Mouse (Mus musculus) thymus, adult 2 months (tissue): ENCODE measurements at regions not wholly inside any gene's neighbourhood (a gene's known extent, or its start where the extent isn't known, plus 50 kb on each side); places are given as distances from the start of the nearest gene placed in this dataset.

Experiments used
- DNase-seq: peaks from one replicate; pipeline ENCODE4 v3.0.0; 2021
- H3K27ac ChIP-seq: fragments of 200-500 bp; 2 replicates; pipeline ENCODE4 v1.5.1; 2012; ENCODE audit warnings: low read length, control low read depth; ENCODE audit not compliant: control insufficient read depth, insufficient read depth
- H3K27me3 ChIP-seq: fragments of 200-500 bp; 2 replicates; pipeline ENCODE4 v1.6.1; 2012; ENCODE audit warnings: mild to moderate bottlenecking, low read length, moderate library complexity, mixed read lengths; ENCODE audit not compliant: control insufficient read depth, insufficient read depth
- H3K36me3 ChIP-seq: fragments of 200-500 bp; 2 replicates; pipeline ENCODE4 v1.6.1; 2012; ENCODE audit warnings: mild to moderate bottlenecking, low read length, moderate library complexity; ENCODE audit not compliant: control insufficient read depth, insufficient read depth
- H3K4me1 ChIP-seq: fragments of 200-500 bp; replicated peaks from 2 replicates; pipeline ENCODE4 v1.6.1; 2012; ENCODE audit warnings: low read length; ENCODE audit not compliant: control insufficient read depth, insufficient read depth
- H3K4me3 ChIP-seq: fragments of 200-500 bp; 2 replicates; pipeline ENCODE4 v1.5.1; 2012; ENCODE audit warnings: mild to moderate bottlenecking, low read length, control low read depth, moderate library complexity; ENCODE audit not compliant: control insufficient read depth, insufficient read depth
- CTCF ChIP-seq: fragments of 200-500 bp; IDR thresholded peaks from 2 replicates; pipeline ENCODE4 v1.5.1; 2012; ENCODE audit warnings: mild to moderate bottlenecking, control low read depth, low read length, moderate library complexity, borderline replicate concordance; ENCODE audit not compliant: control insufficient read depth, poor library complexity, insufficient read depth; ENCODE audit errors: extremely low read depth
- POLR2A ChIP-seq: fragments of 200-500 bp; IDR thresholded peaks from 2 replicates; pipeline ENCODE4 v1.6.1; 2012; ENCODE audit warnings: mild to moderate bottlenecking, low read length, control low read depth, moderate library complexity; ENCODE audit not compliant: control insufficient read depth, poor library complexity, insufficient read depth; ENCODE audit errors: extremely low read depth
- WGBS: fragments of 180-500 bp; shearing (Covaris S2); methylation state at CpG from one replicate; pipeline ENCODE4 v1.1.7; 2018; 5-methylcytosine and 5-hydroxymethylcytosine counted together

DNA sequence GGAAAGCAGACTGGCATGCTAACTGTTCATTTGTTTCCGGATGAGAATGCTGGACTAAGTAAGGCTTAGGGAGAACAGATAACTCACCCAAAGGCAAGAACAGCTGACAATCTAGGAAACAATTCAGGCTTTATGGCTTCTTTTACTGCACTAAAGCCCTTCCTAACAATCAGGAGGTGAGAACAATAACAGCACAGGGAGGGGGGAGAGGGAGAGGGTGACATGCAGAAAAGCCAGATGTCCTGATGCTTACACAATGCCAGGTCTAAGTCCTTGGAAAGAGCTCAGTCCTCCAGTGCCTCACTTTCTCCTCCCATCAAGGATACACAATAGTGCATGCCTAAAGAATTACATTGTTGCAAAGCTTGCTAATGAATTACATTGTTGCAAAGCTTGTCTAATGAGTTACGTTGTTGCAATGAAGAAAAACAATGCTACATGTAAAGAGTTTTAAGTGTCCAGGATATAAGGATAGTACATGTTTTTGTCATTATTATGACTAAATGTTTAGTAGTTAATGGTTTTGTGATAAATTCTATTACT is 165.3 kb upstream of the Lrig3 start:
- no peak for TF ChIP-seq CTCF
- no peak for TF ChIP-seq POLR2A
- no peaks in the 10 kb centered on the region for H3K4me1 ChIP-seq
- no peak overlapping the region for H3K27ac ChIP-seq
- H3K36me3 ChIP-seq: no peaks in the 10 kb centered on the region
- H3K27me3 ChIP-seq: no peaks in the 10 kb centered on the region
- 93% methylated on average over 2 of the region's 2 CpGs for WGBS
- DNase-seq: no peak
- no peak overlapping the region for H3K4me3 ChIP-seq

DNA sequence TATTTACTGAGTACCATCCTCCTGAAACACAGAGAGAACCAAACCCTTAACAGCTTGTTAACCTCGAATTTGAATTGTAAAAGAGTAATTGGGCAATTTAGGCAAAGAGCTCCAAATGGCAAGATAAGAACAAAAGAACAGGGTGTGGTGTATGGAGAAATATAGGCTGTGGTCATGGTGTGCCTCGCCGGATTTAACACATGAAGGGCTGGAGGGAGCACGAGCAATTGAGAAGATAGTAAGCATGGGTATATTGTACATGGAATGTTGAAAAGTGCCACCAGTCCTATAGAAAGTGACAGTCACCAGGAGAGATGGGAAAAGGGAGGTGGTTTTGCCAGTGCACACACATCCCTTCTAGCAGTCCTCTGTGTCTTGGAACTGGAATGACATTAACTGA is 164.5 kb upstream of the Lrig3 start:
- H3K4me3 ChIP-seq: no peak overlapping the region
- H3K27ac ChIP-seq: no peak overlapping the region
- no peaks in the 10 kb centered on the region for H3K36me3 ChIP-seq
- H3K27me3 ChIP-seq: no peaks in the 10 kb centered on the region
- no peak for DNase-seq
- no peaks in the 10 kb centered on the region for H3K4me1 ChIP-seq
- 60% methylated on average over 4 of the region's 4 CpGs for WGBS
- TF ChIP-seq POLR2A (no peak), CTCF (no peak)

DNA sequence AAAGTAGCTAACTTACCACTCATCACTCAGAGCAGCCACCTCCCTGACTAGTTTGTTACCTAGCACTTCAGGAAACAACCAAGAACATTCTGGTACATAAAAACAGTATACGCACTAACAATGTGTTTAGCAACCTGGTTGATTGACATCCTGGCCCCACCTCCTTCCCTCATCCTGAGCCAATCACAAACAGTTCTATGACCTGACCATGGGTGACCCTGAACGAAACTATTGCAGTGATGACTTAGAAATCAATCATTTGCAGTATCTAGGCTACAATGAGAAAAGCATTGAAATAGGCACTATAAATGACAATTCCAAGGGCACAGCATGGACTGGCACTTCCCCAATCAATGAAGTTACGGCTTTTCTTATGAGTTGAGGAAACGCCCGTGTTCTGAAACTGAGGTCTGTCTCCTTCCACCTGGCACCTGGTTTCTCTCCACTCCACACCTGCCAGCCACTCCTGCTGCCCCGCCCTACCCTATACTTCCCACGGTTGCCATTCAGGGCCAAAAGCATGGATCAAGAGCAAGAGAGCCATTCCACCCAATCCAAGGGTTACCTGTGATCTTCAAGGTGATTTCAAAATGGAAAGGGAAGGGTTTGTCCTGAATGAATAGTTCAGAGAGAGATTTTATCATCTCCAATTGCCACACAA is 162.9 kb upstream of the Lrig3 start:
- no peak for DNase-seq
- Histone ChIP-seq H3K4me3 (no peak overlapping the region), H3K4me1 (no peaks in the 10 kb centered on the region), H3K27ac (no peak overlapping the region), H3K27me3 (no peaks in the 10 kb centered on the region), H3K36me3 (no peaks in the 10 kb centered on the region)
- WGBS: 95% methylated on average over 7 of the region's 7 CpGs
- TF ChIP-seq POLR2A: no peak
- no peak for TF ChIP-seq CTCF

DNA sequence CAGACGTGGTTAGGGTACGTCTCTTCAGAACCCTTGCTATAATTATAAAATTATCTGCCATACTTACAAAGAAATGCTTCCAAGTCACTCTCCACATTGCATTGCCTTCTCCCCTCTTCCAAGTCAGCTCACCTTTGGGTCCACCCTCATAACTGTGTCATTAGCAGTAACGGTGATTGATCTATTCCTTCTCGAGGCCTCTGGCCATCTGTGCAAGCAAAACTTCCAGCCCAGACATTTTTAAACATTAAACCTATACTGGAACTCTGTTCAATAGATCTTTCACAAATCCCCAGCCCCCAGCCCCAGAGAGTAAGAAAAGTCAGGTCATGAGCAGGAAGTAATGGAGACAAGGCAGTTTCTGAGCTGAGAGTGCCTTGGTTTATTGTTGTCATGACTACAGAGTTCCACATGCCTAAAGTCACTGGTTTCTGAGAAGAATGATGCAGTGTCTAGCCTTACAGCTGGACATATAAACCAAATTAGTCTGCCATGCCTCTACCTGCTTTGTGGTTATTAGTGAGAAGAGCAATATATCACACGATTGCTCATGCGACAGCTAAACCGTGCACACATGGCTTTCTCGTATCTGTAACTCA is 156.1 kb upstream of the Lrig3 start:
- no peak overlapping the region for H3K4me3 ChIP-seq
- H3K4me1 ChIP-seq: no peaks in the 10 kb centered on the region
- TF ChIP-seq POLR2A (no peak), CTCF (no peak)
- H3K27ac ChIP-seq: no peak overlapping the region
- H3K27me3 ChIP-seq: no peaks in the 10 kb centered on the region
- no peaks in the 10 kb centered on the region for H3K36me3 ChIP-seq
- 87% methylated on average over 8 of the region's 8 CpGs for WGBS
- no peak for DNase-seq

DNA sequence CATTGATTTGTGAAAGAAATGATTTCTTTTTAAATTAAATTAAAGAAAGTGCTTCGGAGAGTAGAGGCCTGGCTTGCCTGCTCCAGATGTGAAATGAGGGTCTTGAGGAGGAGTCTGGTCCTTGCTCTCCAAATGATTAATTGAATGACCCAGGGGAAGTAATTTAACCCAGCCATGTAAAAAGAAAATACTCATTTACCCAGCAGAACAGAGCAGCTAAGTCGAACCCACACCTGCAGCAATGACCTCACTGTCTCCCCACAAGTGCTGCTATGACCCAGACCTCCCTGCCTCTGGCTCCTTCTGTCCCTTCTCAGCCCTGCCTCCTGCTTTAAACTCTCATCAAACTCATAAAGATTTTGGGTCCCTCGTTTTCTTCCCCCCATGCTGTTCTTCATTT is 155.4 kb upstream of the Lrig3 start:
- WGBS: 68% methylated on average over 3 of the region's 3 CpGs
- DNase-seq: no peak
- Histone ChIP-seq H3K27ac (no peak overlapping the region), H3K4me1 (no peaks in the 10 kb centered on the region), H3K36me3 (no peaks in the 10 kb centered on the region), H3K4me3 (no peak overlapping the region), H3K27me3 (no peaks in the 10 kb centered on the region)
- TF ChIP-seq CTCF: no peak
- no peak for TF ChIP-seq POLR2A

DNA sequence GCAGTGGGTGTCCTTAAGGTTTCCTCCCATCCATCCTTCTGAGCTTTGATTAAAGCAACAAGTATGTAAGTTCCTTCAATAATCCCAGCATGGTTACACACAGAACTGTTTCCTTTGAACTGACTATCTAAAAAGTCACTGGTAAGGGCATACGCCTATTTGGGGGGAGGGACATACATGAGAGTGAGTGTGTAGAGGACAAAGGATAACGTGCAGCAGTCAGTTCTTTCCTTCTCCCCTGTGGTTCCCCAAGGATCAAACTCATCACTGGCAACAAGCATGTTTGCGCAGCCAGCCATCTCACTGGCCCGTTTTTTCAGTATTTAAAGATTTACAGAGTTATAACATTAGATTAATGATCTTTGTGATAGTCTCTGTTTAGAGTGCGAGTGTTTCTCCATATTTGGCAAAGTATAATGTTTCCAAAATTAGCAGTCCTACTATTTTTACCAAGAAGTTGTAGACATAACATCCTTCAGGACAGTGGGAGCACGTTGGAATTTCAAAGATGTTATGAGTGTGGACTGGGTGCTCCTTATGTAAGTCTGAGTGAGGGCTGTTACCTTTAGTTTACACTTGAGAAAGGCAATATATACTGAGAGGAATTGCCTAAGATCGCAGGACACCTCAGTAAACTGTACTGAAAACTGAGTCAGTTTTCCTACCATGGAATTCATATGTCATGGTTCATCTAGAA is 151.6 kb upstream of the Lrig3 start:
- TF ChIP-seq POLR2A: no peak
- TF ChIP-seq CTCF: no peak
- DNase-seq: no peak
- no peaks in the 10 kb centered on the region for H3K27me3 ChIP-seq
- H3K27ac ChIP-seq: no peak overlapping the region
- no peak overlapping the region for H3K4me3 ChIP-seq
- WGBS: 88% methylated on average over 7 of the region's 7 CpGs
- no peaks in the 10 kb centered on the region for H3K36me3 ChIP-seq
- no peaks in the 10 kb centered on the region for H3K4me1 ChIP-seq

DNA sequence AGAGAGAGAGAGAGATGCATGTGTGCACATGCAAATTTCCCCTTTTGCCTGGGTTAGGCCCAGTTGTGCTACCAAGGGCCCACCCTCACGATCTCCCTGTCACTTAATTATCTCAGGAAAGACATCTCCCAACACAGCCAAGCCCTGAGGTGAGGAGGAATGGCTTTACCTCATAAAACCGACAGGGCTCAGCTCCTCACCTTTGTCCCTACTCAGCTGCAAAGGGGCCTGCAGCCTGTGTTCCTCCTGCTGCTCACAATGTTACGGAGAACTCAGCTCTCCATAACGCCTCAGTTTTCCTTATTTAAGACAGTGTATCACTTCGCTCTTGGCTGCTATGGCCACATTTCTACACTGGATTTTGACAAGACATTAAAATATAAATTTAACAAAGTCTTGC is 133.8 kb upstream of the Lrig3 start:
- no peak for TF ChIP-seq CTCF
- TF ChIP-seq POLR2A: no peak
- H3K4me1 ChIP-seq: no peaks in the 10 kb centered on the region
- WGBS: 76% methylated on average over 5 of the region's 5 CpGs
- no peak overlapping the region for H3K4me3 ChIP-seq
- H3K27ac ChIP-seq: no peak overlapping the region
- H3K27me3 ChIP-seq: no peaks in the 10 kb centered on the region
- no peaks in the 10 kb centered on the region for H3K36me3 ChIP-seq
- DNase-seq: no peak
